Comparison of ENCODE assay signal across 22 mouse cellular contexts in genomic region chr1:193214053-193214452, GRCm38 (mm10). TPM values are rescaled to one million over a fixed set of nuclear protein-coding genes. Genes with fewer than 3 reads are reported as not detected.
DNase-seq lines count a peak whose midpoint lies in the region; ATAC-seq and TF ChIP-seq lines count a peak whose summit lies in the region.
"Had no signal": no experiment of that assay in that cellular context is flagged by ENCODE, and none has a peak within 500 bp of the region (broad histone marks: within the 10 kb centered on the region; RNA-seq: fewer than 3 reads in every experiment).

No protein-coding gene starts in this region.

- TF ChIP-seq CTCF in lung, adult 2 months (IDR thresholded peaks at IDR 0.05; ENCODE audit: insufficient read depth, low read length): no peak

- H3ac ChIP-seq in myocyte (ENCODE audit: control insufficient read depth, insufficient read length): no peak overlapping the region

- no peak overlapping the region for H3K27ac ChIP-seq in embryonic facial prominence, embryonic 15.5 days (replicated peaks)
- H3K27ac ChIP-seq in embryonic facial prominence, embryonic 10.5 days (replicated peaks): no peak overlapping the region
- H3K27ac ChIP-seq: embryonic facial prominence, embryonic 13.5 days; forebrain, embryonic 13.5 days; heart, embryonic 13.5 days; hindbrain, embryonic 13.5 days had no signal

- DNase-seq in embryonic facial prominence, embryonic 10.5 days (ENCODE audit: low spot score): no peak
- peak; percentile 17 to 49 for DNase-seq in lung, adult 18-20 months
- DNase-seq in lung, adult 2 months: no peak
- peak; percentile 56 for DNase-seq in lung, postnatal 10 days
- no peak for DNase-seq in adrenal gland, adult 18-20 months (ENCODE audit: low spot score in 2 of 2)
- DNase-seq in cerebellum, adult 11 months: no peak
- DNase-seq: adrenal gland, postnatal 10 days; B cell, adult 2 months; cerebellum, adult 11-12 months; cerebellum, adult 9-10 months; cerebellum, postnatal 25 days; forebrain, postnatal 0 days; gastrocnemius, postnatal 14 days; heart, postnatal 10 days had no signal

- H3K4me1 ChIP-seq in embryonic facial prominence, embryonic 15.5 days: no peaks in the 10 kb centered on the region
- H3K4me1 ChIP-seq in embryonic facial prominence, embryonic 10.5 days: no peaks in the 10 kb centered on the region
- H3K4me1 ChIP-seq in lung, adult 2 months (ENCODE audit: control insufficient read depth, insufficient read depth, low read length): no peaks in the 10 kb centered on the region
- H3K4me1 ChIP-seq: embryonic facial prominence, embryonic 13.5 days; forebrain, embryonic 13.5 days; heart, embryonic 13.5 days; hindbrain, embryonic 13.5 days had no signal

- H3K27me3 ChIP-seq in embryonic facial prominence, embryonic 15.5 days: no peaks in the 10 kb centered on the region
- no peaks in the 10 kb centered on the region for H3K27me3 ChIP-seq in embryonic facial prominence, embryonic 10.5 days (replicated peaks; ENCODE audit: low read depth, poor library complexity, severe bottlenecking)
- H3K27me3 ChIP-seq in myocyte (ENCODE audit: control insufficient read depth, insufficient read depth, insufficient read length): no peaks in the 10 kb centered on the region
- H3K27me3 ChIP-seq: embryonic facial prominence, embryonic 13.5 days; forebrain, embryonic 13.5 days; heart, embryonic 13.5 days; hindbrain, embryonic 13.5 days had no signal

- 64% methylated on average over 5 of the region's 5 CpGs for WGBS in embryonic facial prominence, embryonic 15.5 days
- 79% methylated on average over 5 of the region's 5 CpGs for WGBS in embryonic facial prominence, embryonic 10.5 days
- 56% methylated on average over 5 of the region's 5 CpGs for WGBS in lung, adult 2 months

- H3K79me2 ChIP-seq in myocyte (ENCODE audit: control insufficient read depth, insufficient read depth): no peaks in the 10 kb centered on the region

- peak; percentile 48; the same call in 1 of the 2 replicates for ATAC-seq in embryonic facial prominence, embryonic 15.5 days (ENCODE audit: insufficient number of reproducible peaks, low FRiP score, low TSS enrichment, low read depth)
- ATAC-seq: CD4-positive, CD25-positive, alpha-beta regulatory T cell, adult 4 months; forebrain, embryonic 13.5 days; forebrain, postnatal 0 days had no signal

- H3K9ac ChIP-seq in embryonic facial prominence, embryonic 15.5 days: no peak overlapping the region
- H3K9ac ChIP-seq: embryonic facial prominence, embryonic 13.5 days; forebrain, embryonic 13.5 days; forebrain, postnatal 0 days; heart, embryonic 13.5 days; hindbrain, embryonic 13.5 days had no signal

- no peak for TF ChIP-seq POLR2A in lung, adult 2 months (IDR thresholded peaks at IDR 0.05; ENCODE audit: borderline replicate concordance, extremely low read depth, low read depth, low read length)
- no peak for TF ChIP-seq POLR2A in myocyte (IDR thresholded peaks at IDR 0.05; ENCODE audit: insufficient read length, low read depth)

- H3K36me3 ChIP-seq in embryonic facial prominence, embryonic 15.5 days: no peaks in the 10 kb centered on the region
- no peaks in the 10 kb centered on the region for H3K36me3 ChIP-seq in embryonic facial prominence, embryonic 10.5 days (replicated peaks)
- no peaks in the 10 kb centered on the region for H3K36me3 ChIP-seq in myocyte (ENCODE audit: control insufficient read depth, insufficient read depth)
- H3K36me3 ChIP-seq: embryonic facial prominence, embryonic 13.5 days; G1E; heart, embryonic 13.5 days; hindbrain, embryonic 13.5 days had no signal

- H3K4me3 ChIP-seq in embryonic facial prominence, embryonic 15.5 days (replicated peaks): no peak overlapping the region
- no peak overlapping the region for H3K4me3 ChIP-seq in embryonic facial prominence, embryonic 10.5 days
- H3K4me3 ChIP-seq in lung, adult 2 months (replicated peaks; ENCODE audit: extremely low read depth, low read depth, low read length): no peak overlapping the region
- no peak overlapping the region for H3K4me3 ChIP-seq in myocyte
- H3K4me3 ChIP-seq: embryonic facial prominence, embryonic 13.5 days; forebrain, embryonic 13.5 days; heart, embryonic 13.5 days; hindbrain, embryonic 13.5 days had no signal

- no peak overlapping the region for H3K4me2 ChIP-seq in embryonic facial prominence, embryonic 15.5 days (replicated peaks)
- H3K4me2 ChIP-seq in myocyte (ENCODE audit: low read depth): peak overlapping the region; percentile 6
- H3K4me2 ChIP-seq: embryonic facial prominence, embryonic 13.5 days; forebrain, embryonic 13.5 days; heart, embryonic 13.5 days; hindbrain, embryonic 13.5 days had no signal

- H3K9me3 ChIP-seq in embryonic facial prominence, embryonic 15.5 days (replicated peaks): no peaks in the 10 kb centered on the region
- H3K9me3 ChIP-seq in embryonic facial prominence, embryonic 10.5 days: no peaks in the 10 kb centered on the region
- H3K9me3 ChIP-seq: embryonic facial prominence, embryonic 13.5 days; forebrain, embryonic 13.5 days; G1E; heart, embryonic 13.5 days; hindbrain, embryonic 13.5 days had no signal

TF ChIP-seq in myocyte, 11 proteins besides CTCF, POLR2A, EP300 and RAD21:
- no peak for TF ChIP-seq TCF12 (IDR thresholded peaks at IDR 0.05; ENCODE audit: insufficient read depth, poor library complexity, severe bottlenecking)
- peak in 2 of 3 experiments; percentile 5 to 22 for TF ChIP-seq MYOD1 (IDR thresholded peaks at IDR 0.05; ENCODE audit: control insufficient read depth in 1 of 3, insufficient read length in 2 of 3, low read depth in 2 of 3)
- TF ChIP-seq MYOG (IDR thresholded peaks at IDR 0.05; ENCODE audit: control insufficient read depth in 1 of 3, insufficient read depth in 1 of 3, insufficient read length in 2 of 3, low read depth in 2 of 3): peak in 1 of 3 experiments; percentile 2
TF ChIP-seq in myocyte: peak in this region for 2.

RNA-seq across cellular contexts. Expression of gene Lamb3, which starts 6.6 kb away (rescaled TPM):
- 17.9 and 20.1 TPM in 2 replicates for polyA plus RNA-seq in embryonic facial prominence, embryonic 15.5 days (2015; fragmentation: Nextera tagmentation; extraction: Ambion mirVana)
- polyA plus RNA-seq in embryonic facial prominence, embryonic 10.5 days (2016; fragmentation: Nextera tagmentation; extraction: Ambion mirVana): 0.31 and 0.66 TPM in 2 replicates
- polyA plus RNA-seq in lung, adult 2 months (2012; rRNA removed): 60.8 and 62.3 TPM in 2 replicates
- polyA plus RNA-seq in myocyte (2012; fragmentation: generic; extraction: Trizol): 15.5 TPM
- 1 to 10 TPM in 1 of 2 experiments, under 1 TPM in 1; 0.86 to 1.5 TPM for total RNA-seq in adrenal gland, adult 18-20 months (2021)

RNA-seq across cellular contexts. Expression of gene Traf3ip3, which starts 12.6 kb away (rescaled TPM):
- polyA plus RNA-seq in embryonic facial prominence, embryonic 15.5 days (2015; fragmentation: Nextera tagmentation; extraction: Ambion mirVana): 23.6 and 31.4 TPM in 2 replicates
- polyA plus RNA-seq in embryonic facial prominence, embryonic 10.5 days (2016; fragmentation: Nextera tagmentation; extraction: Ambion mirVana): 0.71 and 0.88 TPM in 2 replicates
- polyA plus RNA-seq in lung, adult 2 months (2012; rRNA removed): 4.9 and 5.5 TPM in 2 replicates
- polyA plus RNA-seq in myocyte (2012; fragmentation: generic; extraction: Trizol): 11.5 TPM
- 1 to 10 TPM; 1.0 to 2.5 TPM for total RNA-seq in adrenal gland, adult 18-20 months (2021)

RNA-seq across cellular contexts. Expression of gene A130010J15Rik, which starts 46.2 kb away (rescaled TPM):
- 15.3 and 15.9 TPM in 2 replicates for polyA plus RNA-seq in embryonic facial prominence, embryonic 15.5 days (2015; fragmentation: Nextera tagmentation; extraction: Ambion mirVana)
- polyA plus RNA-seq in embryonic facial prominence, embryonic 10.5 days (2016; fragmentation: Nextera tagmentation; extraction: Ambion mirVana): 16.4 and 18.0 TPM in 2 replicates
- 2.1 and 2.2 TPM in 2 replicates for polyA plus RNA-seq in lung, adult 2 months (2012; rRNA removed)
- 5.1 TPM for polyA plus RNA-seq in myocyte (2012; fragmentation: generic; extraction: Trizol)
- 1 to 10 TPM; 1.2 to 3.2 TPM for total RNA-seq in adrenal gland, adult 18-20 months (2021)

RNA-seq across cellular contexts. Expression of gene Hsd11b1, which starts 49.8 kb away (rescaled TPM):
- 6.8 and 6.9 TPM in 2 replicates for polyA plus RNA-seq in embryonic facial prominence, embryonic 15.5 days (2015; fragmentation: Nextera tagmentation; extraction: Ambion mirVana)
- polyA plus RNA-seq in embryonic facial prominence, embryonic 10.5 days (2016; fragmentation: Nextera tagmentation; extraction: Ambion mirVana): 0.41 TPM in 1 of 2 replicates, not detected in the other
- 211 and 245 TPM in 2 replicates for polyA plus RNA-seq in lung, adult 2 months (2012; rRNA removed)
- polyA plus RNA-seq in myocyte (2012; fragmentation: generic; extraction: Trizol): 2.7 TPM
- total RNA-seq in adrenal gland, adult 18-20 months (2021): 100 to 1,000 TPM; 109 to 216 TPM
- polyA plus RNA-seq: G1E; hindbrain, embryonic 13.5 days had no signal

RNA-seq across cellular contexts. Expression of gene G0s2, which starts 59.0 kb away (rescaled TPM):
- 29.5 and 30.8 TPM in 2 replicates for polyA plus RNA-seq in embryonic facial prominence, embryonic 15.5 days (2015; fragmentation: Nextera tagmentation; extraction: Ambion mirVana)
- polyA plus RNA-seq in embryonic facial prominence, embryonic 10.5 days (2016; fragmentation: Nextera tagmentation; extraction: Ambion mirVana): 7.0 and 7.7 TPM in 2 replicates
- 180 and 265 TPM in 2 replicates for polyA plus RNA-seq in lung, adult 2 months (2012; rRNA removed)
- polyA plus RNA-seq in myocyte (2012; fragmentation: generic; extraction: Trizol): 206 TPM
- total RNA-seq in adrenal gland, adult 18-20 months (2021): 100 to 1,000 TPM; 129 to 206 TPM
- total RNA-seq: G1E had no signal
- polyA plus RNA-seq: G1E had no signal

Comparison
In these comparisons a context has a peak if more than half of its experiments do, and no peak if none do; other contexts are left out.
1. DNase-seq: peak in lung, adult 18-20 months (2 of 2) and lung, postnatal 10 days (single experiment); none in embryonic facial prominence, embryonic 10.5 days (single experiment), lung, adult 2 months (single experiment), adrenal gland, adult 18-20 months (0 of 2) and cerebellum, adult 11 months (single experiment).